Mouse (Mus musculus) thymus, adult 2 months (tissue): ENCODE measurements around the gene Mylip. TPM values are rescaled to one million over a fixed set of nuclear protein-coding genes. Genes with fewer than 3 reads are reported as not detected.

Experiments
- DNase-seq: peaks from one replicate; pipeline ENCODE4 v3.0.0; 2021
- H3K27ac ChIP-seq: fragments of 200-500 bp; 2 replicates; pipeline ENCODE4 v1.5.1; 2012; ENCODE audit warnings: low read length, control low read depth; ENCODE audit not compliant: control insufficient read depth, insufficient read depth
- H3K27me3 ChIP-seq: fragments of 200-500 bp; 2 replicates; pipeline ENCODE4 v1.6.1; 2012; ENCODE audit warnings: mild to moderate bottlenecking, low read length, moderate library complexity, mixed read lengths; ENCODE audit not compliant: control insufficient read depth, insufficient read depth
- H3K36me3 ChIP-seq: fragments of 200-500 bp; 2 replicates; pipeline ENCODE4 v1.6.1; 2012; ENCODE audit warnings: mild to moderate bottlenecking, low read length, moderate library complexity; ENCODE audit not compliant: control insufficient read depth, insufficient read depth
- H3K4me1 ChIP-seq: fragments of 200-500 bp; replicated peaks from 2 replicates; pipeline ENCODE4 v1.6.1; 2012; ENCODE audit warnings: low read length; ENCODE audit not compliant: control insufficient read depth, insufficient read depth
- H3K4me3 ChIP-seq: fragments of 200-500 bp; 2 replicates; pipeline ENCODE4 v1.5.1; 2012; ENCODE audit warnings: mild to moderate bottlenecking, low read length, control low read depth, moderate library complexity; ENCODE audit not compliant: control insufficient read depth, insufficient read depth
- CTCF ChIP-seq: fragments of 200-500 bp; IDR thresholded peaks from 2 replicates; pipeline ENCODE4 v1.5.1; 2012; ENCODE audit warnings: mild to moderate bottlenecking, control low read depth, low read length, moderate library complexity, borderline replicate concordance; ENCODE audit not compliant: control insufficient read depth, poor library complexity, insufficient read depth; ENCODE audit errors: extremely low read depth
- POLR2A ChIP-seq: fragments of 200-500 bp; IDR thresholded peaks from 2 replicates; pipeline ENCODE4 v1.6.1; 2012; ENCODE audit warnings: mild to moderate bottlenecking, low read length, control low read depth, moderate library complexity; ENCODE audit not compliant: control insufficient read depth, poor library complexity, insufficient read depth; ENCODE audit errors: extremely low read depth
- WGBS: fragments of 180-500 bp; shearing (Covaris S2); methylation state at CpG from one replicate; pipeline ENCODE4 v1.1.7; 2018; 5-methylcytosine and 5-hydroxymethylcytosine counted together
- polyA plus RNA-seq: library from polyadenylated mRNA; depleted of rRNA; stranded (reverse); fragments of >200 nt; gene quantifications from 2 replicates; pipeline ENCODE4 v1.2.3, GENCODE M21; 2012; rRNA removed

The Mylip gene
- 54.0 and 54.2 TPM in 2 replicates for polyA plus RNA-seq

GRCm38 (mm10) chr13:45389448-45390311 lies at the start of gene Mylip:
Gene Mylip, plus strand, starts transcription at chr13:45389742.
- peak; percentile 100 for TF ChIP-seq POLR2A
- peak; percentile 80 for TF ChIP-seq CTCF
- Histone ChIP-seq H3K4me1 (peaks cover 9% of the 10 kb centered on the region), H3K27me3 (no peaks in the 10 kb centered on the region), H3K27ac (peak within 1 kb of the TSS; percentile 86), H3K4me3 (peak within 1 kb of the TSS; percentile 82), H3K36me3 (peaks cover 23% of the 10 kb centered on the region)
- peak; percentile 99 for DNase-seq
- under 1% methylated on average over 75 of the region's 81 CpGs for WGBS

GRCm38 (mm10) chr13:45341991-45342390 lies 47.6 kb upstream of the Mylip start:
- H3K27me3 ChIP-seq, result no peaks in the 10 kb centered on the region
- DNase-seq, result no peak
- no peaks in the 10 kb centered on the region for H3K4me1 ChIP-seq
- H3K4me3 ChIP-seq, result no peak overlapping the region
- H3K27ac ChIP-seq, result no peak overlapping the region
- no peak for TF ChIP-seq POLR2A
- TF ChIP-seq CTCF, result no peak
- H3K36me3 ChIP-seq, result no peaks in the 10 kb centered on the region

- no peaks in the 10 kb centered on the region for H3K36me3 ChIP-seq
- no peak overlapping the region for H3K4me3 ChIP-seq
- H3K27me3 ChIP-seq, result no peaks in the 10 kb centered on the region
- H3K4me1 ChIP-seq, result no peaks in the 10 kb centered on the region
- no peak overlapping the region for H3K27ac ChIP-seq
- WGBS, result 98% methylated on average over 6 of the region's 6 CpGs
- no peak for TF ChIP-seq CTCF
- TF ChIP-seq POLR2A, result no peak
- no peak for DNase-seq
These were observed 46.0 kb upstream of the Mylip start for GRCm38 (mm10) chr13:45343541-45343940.

GRCm38 (mm10) chr13:45343966-45344365 lies 45.6 kb upstream of the Mylip start:
- Histone ChIP-seq H3K36me3 (no peaks in the 10 kb centered on the region), H3K27me3 (no peaks in the 10 kb centered on the region), H3K4me1 (no peaks in the 10 kb centered on the region), H3K27ac (no peak overlapping the region), H3K4me3 (no peak overlapping the region)
- DNase-seq, result no peak
- WGBS, result 93% methylated on average over 4 of the region's 4 CpGs
- no peak for TF ChIP-seq CTCF
- TF ChIP-seq POLR2A, result no peak

GRCm38 (mm10) chr13:45345471-45346159 lies 43.9 kb upstream of the Mylip start:
- H3K36me3 ChIP-seq, result no peaks in the 10 kb centered on the region
- DNase-seq, result no peak
- TF ChIP-seq POLR2A (no peak), CTCF (no peak)
- no peak overlapping the region for H3K27ac ChIP-seq
- H3K4me1 ChIP-seq, result no peaks in the 10 kb centered on the region
- H3K4me3 ChIP-seq, result no peak overlapping the region
- WGBS, result 73% methylated on average over 14 of the region's 14 CpGs
- H3K27me3 ChIP-seq, result no peaks in the 10 kb centered on the region

- H3K36me3 ChIP-seq, result no peaks in the 10 kb centered on the region
- no peak for TF ChIP-seq CTCF
- no peak for TF ChIP-seq POLR2A
- WGBS, result 93% methylated on average over 5 of the region's 5 CpGs
- H3K4me1 ChIP-seq, result no peaks in the 10 kb centered on the region
- no peak for DNase-seq
- H3K27ac ChIP-seq, result no peak overlapping the region
- no peaks in the 10 kb centered on the region for H3K27me3 ChIP-seq
- no peak overlapping the region for H3K4me3 ChIP-seq
These were observed 38.1 kb upstream of the Mylip start for GRCm38 (mm10) chr13:45351483-45351882.
